In the genomic region with DNA sequence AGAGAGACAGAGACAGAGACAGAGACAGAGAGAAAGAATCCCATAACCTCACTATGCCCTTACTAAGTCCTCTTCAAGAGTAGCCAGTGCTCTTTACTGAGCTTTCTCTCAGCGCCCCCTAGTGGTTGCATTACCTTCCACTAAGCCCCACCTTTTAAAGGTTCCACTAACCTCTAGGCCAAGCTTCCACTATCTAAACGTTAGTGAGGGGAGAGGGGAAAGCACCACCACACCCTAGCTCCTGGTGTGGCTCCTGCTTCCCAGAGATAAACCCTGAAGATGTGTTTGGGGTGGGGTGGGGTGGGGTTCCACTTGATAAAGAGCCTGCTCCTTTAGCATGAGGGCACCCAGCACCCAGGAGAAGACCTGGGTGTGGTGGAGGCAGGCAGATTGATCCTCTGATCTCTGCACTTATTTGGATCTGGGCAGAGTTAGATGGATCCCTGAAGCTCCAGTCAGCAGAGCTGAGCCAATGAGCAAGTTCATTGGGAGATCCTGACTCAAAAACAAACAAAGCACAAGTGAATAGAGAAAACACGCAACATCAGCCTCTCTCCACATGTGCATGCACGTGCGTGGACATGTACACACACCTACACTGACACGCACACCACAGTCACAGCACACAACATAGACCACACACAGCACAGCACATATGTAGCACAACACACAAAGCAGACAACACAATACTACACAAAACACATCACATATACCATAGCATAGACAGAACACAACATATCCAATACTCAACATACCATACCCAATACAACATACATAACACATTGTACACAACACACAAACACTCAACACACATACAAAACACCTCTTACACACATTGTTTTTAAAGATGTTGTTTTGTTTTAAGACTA, we compare ENCODE assay signal across 7 mouse cellular contexts. TPM values are rescaled to one million over a fixed set of nuclear protein-coding genes. Genes with fewer than 3 reads are reported as not detected.
DNase-seq lines count a peak whose midpoint lies in the region; ATAC-seq lines count a peak whose summit lies in the region.

No protein-coding gene starts in this region.

- no peak overlapping the region for H3K4me3 ChIP-seq in liver, embryonic 12.5 days

- H3K9ac ChIP-seq in liver, embryonic 12.5 days, result no peak overlapping the region

- no peaks in the 10 kb centered on the region for H3K36me3 ChIP-seq in liver, embryonic 12.5 days

- H3K27ac ChIP-seq in liver, embryonic 12.5 days, result peak overlapping the region; percentile 41

- H3K4me1 ChIP-seq in liver, embryonic 12.5 days, result peaks cover 45% of the 10 kb centered on the region

- peak; percentile 80 for DNase-seq in urinary bladder, postnatal 14 days (ENCODE audit: low spot score)
- no peak for DNase-seq in urinary bladder, postnatal 10 days (ENCODE audit: low spot score)
- peak; percentile 68 for DNase-seq in adrenal gland, postnatal 25 days
- peak; percentile 59 for DNase-seq in embryo, embryonic 9.5 days (ENCODE audit: extremely low spot score)
- peak; percentile 49 for DNase-seq in right cerebral cortex, postnatal 4 days

- H3K4me2 ChIP-seq in liver, embryonic 12.5 days, result peak overlapping the region; percentile 18; the same call in 1 of the 2 replicates

- H3K9me3 ChIP-seq in liver, embryonic 12.5 days (replicated peaks), result no peaks in the 10 kb centered on the region

- 52% methylated on average over 6 of the region's 6 CpGs for WGBS in liver, embryonic 12.5 days (ENCODE audit: insufficient replicate concordance)

- peaks cover 30% of the 10 kb centered on the region for H3K27me3 ChIP-seq in liver, embryonic 12.5 days (replicated peaks)

- peak; percentile 66 to 71; a peak in 3 of 4 replicates for ATAC-seq in hematopoietic stem cell, adult 5-6 weeks (replicated peaks in 1 of 2; ENCODE audit: insufficient read depth in 1 of 2, low FRiP score in 2 of 2, low TSS enrichment in 1 of 2, low read depth in 1 of 2, poor library complexity in 2 of 2, severe bottlenecking in 2 of 2)
- peak; percentile 96 for ATAC-seq in liver, embryonic 12.5 days

RNA-seq across cellular contexts. Expression of gene Olfm2, which starts 11.2 kb away (rescaled TPM):
- 0.46 and 0.52 TPM in 2 replicates for total RNA-seq in adrenal gland, postnatal 25 days (2021)
- not detected in 2 replicates for total RNA-seq in hematopoietic stem cell, adult 5-6 weeks (2017)
- 0.28 and 0.32 TPM in 2 replicates for polyA plus RNA-seq in liver, embryonic 12.5 days (2016; fragmentation: Nextera tagmentation; extraction: Ambion mirVana)

RNA-seq across cellular contexts. Expression of gene Col5a3, which starts 57.5 kb away (rescaled TPM):
- total RNA-seq in adrenal gland, postnatal 25 days (2021), result 178 and 222 TPM in 2 replicates
- not detected in 2 replicates for total RNA-seq in hematopoietic stem cell, adult 5-6 weeks (2017)
- 0.02 and 0.06 TPM in 2 replicates for polyA plus RNA-seq in liver, embryonic 12.5 days (2016; fragmentation: Nextera tagmentation; extraction: Ambion mirVana)

Comparison
In these comparisons a context has a peak if more than half of its experiments do, and no peak if none do; other contexts are left out.
1. RNA of gene Col5a3, which starts 57.5 kb away (total RNA-seq): 178 to 222 TPM in adrenal gland, postnatal 25 days; not detected in hematopoietic stem cell, adult 5-6 weeks; every median in the first group is over 100 times any median in the second.